Mouse (Mus musculus) ES-E14 (cell line): ENCODE measurements around the gene Tspan13.

Experiments used
- HCFC1 ChIP-seq: IDR thresholded peaks from 2 replicates; pipeline ENCODE4 v1.6.1; 2012; ENCODE audit warnings: low read length, inconsistent platforms, borderline replicate concordance; ENCODE audit not compliant: insufficient read depth
- MAFK ChIP-seq: IDR thresholded peaks from 2 replicates; pipeline ENCODE4 v1.6.1; 2014; ENCODE audit warnings: mild to moderate bottlenecking, low read depth, low read length, inconsistent platforms; ENCODE audit not compliant: insufficient read depth
- ZC3H11A ChIP-seq: IDR thresholded peaks from 2 replicates; pipeline ENCODE4 v1.6.1; 2012; ENCODE audit warnings: low read depth, mild to moderate bottlenecking, inconsistent platforms, low read length, borderline replicate concordance
- ZNF384 ChIP-seq: IDR thresholded peaks from 2 replicates; pipeline ENCODE4 v1.6.1; 2012; ENCODE audit warnings: low read depth, low read length, inconsistent platforms

DNA sequence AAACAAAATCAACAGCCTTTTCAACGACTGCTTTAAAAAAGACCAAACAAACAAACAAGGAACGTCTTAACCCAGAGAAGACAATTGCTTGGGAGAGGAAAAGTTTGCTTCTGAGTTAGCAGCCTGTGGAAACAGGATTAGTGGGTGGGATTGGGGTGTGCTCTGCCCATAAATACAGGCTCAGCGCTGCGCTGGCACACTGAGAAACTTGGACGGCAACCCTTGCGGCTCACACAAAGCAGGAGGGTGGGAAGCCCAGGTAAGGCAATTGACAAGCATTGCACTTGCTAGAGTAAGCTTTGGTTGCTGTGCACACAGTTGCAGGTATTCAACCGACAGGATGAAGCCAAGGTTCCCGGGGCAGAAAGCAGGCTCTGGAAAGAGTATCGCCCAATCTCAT lies 49.6 kb downstream of the Tspan13 start, which contains the start of gene Agr2:
- no peak for TF ChIP-seq HCFC1
- TF ChIP-seq ZNF384 = no peak
- TF ChIP-seq ZC3H11A = no peak
- TF ChIP-seq MAFK = no peak
